Mouse (Mus musculus) hindbrain, embryonic 16.5 days (tissue): ENCODE measurements at regions not wholly inside any gene's neighbourhood (a gene's known extent, or its start where the extent isn't known, plus 50 kb on each side); places are given as distances from the start of the nearest gene placed in this dataset.

Experiments
- ATAC-seq: fragments of 200-750 bp; cut with Nextera tagmentation; 2 replicates; pipeline ENCODE4 v1.8.0; 2017; ENCODE audit warnings: moderate TSS enrichment, moderate library complexity
- H3K27ac ChIP-seq: fragments of 300-500 bp; sonication (generic); 2 replicates; pipeline ENCODE4 v1.5.1; 2014; ENCODE audit warnings: low read depth, mild to moderate bottlenecking, control low read depth, low read length, moderate library complexity
- H3K27me3 ChIP-seq: fragments of 300-500 bp; sonication (generic); replicated peaks from 2 replicates; pipeline ENCODE4 v1.6.1; 2014; ENCODE audit warnings: low read length; ENCODE audit not compliant: control insufficient read depth, insufficient read depth
- H3K36me3 ChIP-seq: fragments of 300-500 bp; sonication (generic); 2 replicates; pipeline ENCODE4 v1.6.1; 2014; ENCODE audit warnings: mild to moderate bottlenecking, low read length, moderate library complexity, mixed read lengths; ENCODE audit not compliant: control insufficient read depth, insufficient read depth
- H3K4me1 ChIP-seq: fragments of 300-500 bp; sonication (generic); 2 replicates; pipeline ENCODE4 v1.6.1; 2014; ENCODE audit warnings: low read depth, low read length; ENCODE audit not compliant: control insufficient read depth, insufficient read depth
- H3K4me2 ChIP-seq: fragments of 300-500 bp; sonication (generic); 2 replicates; pipeline ENCODE4 v1.6.1; 2014; ENCODE audit warnings: mild to moderate bottlenecking, low read length, control low read depth, moderate library complexity
- H3K4me3 ChIP-seq: fragments of 300-500 bp; sonication (generic); 2 replicates; pipeline ENCODE4 v1.5.1; 2014; ENCODE audit warnings: mild to moderate bottlenecking, low read length, control low read depth, moderate library complexity
- H3K9ac ChIP-seq: fragments of 300-500 bp; sonication (generic); 2 replicates; pipeline ENCODE4 v1.6.1; 2014; ENCODE audit warnings: low read depth, mild to moderate bottlenecking, control low read depth, low read length, moderate library complexity
- H3K9me3 ChIP-seq: fragments of 300-500 bp; sonication (generic); 2 replicates; pipeline ENCODE4 v1.6.1; 2014; ENCODE audit warnings: mild to moderate bottlenecking, low read length, moderate library complexity; ENCODE audit not compliant: control insufficient read depth
- WGBS: fragments of 180-500 bp; shearing (Covaris S2); extraction: QIAGEN DNeasy Blood & Tissue Kit; methylation state at CpG from one replicate; pipeline ENCODE4 v1.1.7; 2014; 5-methylcytosine and 5-hydroxymethylcytosine counted together

DNA sequence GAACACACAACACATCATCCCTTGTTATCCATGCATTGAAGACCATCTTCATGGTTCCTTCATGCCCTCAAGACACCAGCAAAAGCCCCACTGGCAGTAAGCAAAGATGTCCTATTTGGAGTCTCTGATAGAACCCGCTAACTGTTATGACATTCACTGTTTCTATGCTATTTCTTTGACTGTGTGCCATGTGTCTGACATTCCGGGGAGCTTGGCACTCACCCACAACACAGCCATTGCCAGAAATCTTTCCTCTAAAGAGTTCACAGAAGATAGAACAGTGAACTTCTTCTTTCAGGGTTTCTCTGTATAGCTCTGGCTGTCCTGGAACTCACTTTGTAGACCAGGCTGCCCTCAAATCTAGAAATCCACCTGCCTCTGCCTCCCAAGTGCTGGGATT is 261.2 kb downstream of the Setd4 start:
- H3K9me3 ChIP-seq = no peaks in the 10 kb centered on the region
- no peaks in the 10 kb centered on the region for H3K36me3 ChIP-seq
- no peak overlapping the region for H3K4me2 ChIP-seq
- H3K4me3 ChIP-seq = no peak overlapping the region
- no peak for ATAC-seq
- no peak overlapping the region for H3K27ac ChIP-seq
- H3K9ac ChIP-seq = no peak overlapping the region
- no peaks in the 10 kb centered on the region for H3K27me3 ChIP-seq
- no peaks in the 10 kb centered on the region for H3K4me1 ChIP-seq
- WGBS = 70% methylated on average over 2 of the region's 2 CpGs

DNA sequence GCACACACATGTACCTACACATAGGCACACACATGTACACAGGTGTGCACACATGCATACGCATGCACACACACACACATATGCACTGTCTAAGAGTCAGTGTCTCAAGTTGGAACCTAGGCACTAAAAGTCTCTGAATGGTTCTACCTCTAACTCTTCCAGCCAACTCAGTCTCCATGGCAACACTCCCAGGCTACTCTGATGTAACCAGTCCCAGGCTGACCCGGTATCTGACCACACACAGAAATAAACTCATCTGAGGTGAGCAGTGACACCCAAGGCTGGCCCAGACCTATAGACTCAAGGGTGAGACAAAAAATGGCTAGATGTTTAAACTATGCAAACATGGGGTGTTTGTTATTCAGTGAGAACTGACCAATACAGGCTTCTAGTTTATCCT is 262.1 kb downstream of the Setd4 start:
- no peak for ATAC-seq
- WGBS = 77% methylated on average over 2 of the region's 2 CpGs

DNA sequence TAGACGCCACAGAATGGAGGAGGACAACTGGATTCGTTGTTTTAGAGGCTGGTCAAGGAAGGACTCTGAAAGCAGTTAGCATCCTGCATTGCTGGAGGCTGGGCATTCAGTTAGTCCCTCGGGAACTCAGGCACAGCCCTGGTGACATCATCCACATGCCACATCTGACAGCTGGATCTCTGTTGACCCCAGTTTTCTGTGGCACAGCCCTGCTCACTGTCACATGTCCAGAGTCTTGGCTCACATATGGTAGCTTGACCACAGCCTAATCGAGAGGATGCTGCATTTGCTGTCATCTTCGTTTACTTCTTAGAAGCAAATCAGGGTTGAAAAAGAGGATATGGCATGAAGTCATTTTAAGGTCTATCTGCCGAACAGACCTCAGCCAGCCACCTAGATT is 265.1 kb downstream of the Setd4 start:
- no peaks in the 10 kb centered on the region; the same call in 1 of the 2 replicates for H3K9me3 ChIP-seq
- H3K4me2 ChIP-seq = no peak overlapping the region
- H3K27ac ChIP-seq = no peak overlapping the region
- no peaks in the 10 kb centered on the region for H3K27me3 ChIP-seq
- H3K4me3 ChIP-seq = no peak overlapping the region
- no peak for ATAC-seq
- H3K4me1 ChIP-seq = peaks cover 1% of the 10 kb centered on the region; the same call in 1 of the 2 replicates
- no peaks in the 10 kb centered on the region for H3K36me3 ChIP-seq
- no peak overlapping the region for H3K9ac ChIP-seq
- WGBS = 93% methylated on average over 6 of the region's 6 CpGs

More for the DNA sequence above, 262.1 kb downstream of the Setd4 start:
- Histone ChIP-seq H3K4me3 (no peak overlapping the region), H3K27me3 (no peaks in the 10 kb centered on the region), H3K9ac (no peak overlapping the region), H3K36me3 (no peaks in the 10 kb centered on the region), H3K27ac (no peak overlapping the region), H3K9me3 (no peaks in the 10 kb centered on the region), H3K4me2 (no peak overlapping the region), H3K4me1 (no peaks in the 10 kb centered on the region)

DNA sequence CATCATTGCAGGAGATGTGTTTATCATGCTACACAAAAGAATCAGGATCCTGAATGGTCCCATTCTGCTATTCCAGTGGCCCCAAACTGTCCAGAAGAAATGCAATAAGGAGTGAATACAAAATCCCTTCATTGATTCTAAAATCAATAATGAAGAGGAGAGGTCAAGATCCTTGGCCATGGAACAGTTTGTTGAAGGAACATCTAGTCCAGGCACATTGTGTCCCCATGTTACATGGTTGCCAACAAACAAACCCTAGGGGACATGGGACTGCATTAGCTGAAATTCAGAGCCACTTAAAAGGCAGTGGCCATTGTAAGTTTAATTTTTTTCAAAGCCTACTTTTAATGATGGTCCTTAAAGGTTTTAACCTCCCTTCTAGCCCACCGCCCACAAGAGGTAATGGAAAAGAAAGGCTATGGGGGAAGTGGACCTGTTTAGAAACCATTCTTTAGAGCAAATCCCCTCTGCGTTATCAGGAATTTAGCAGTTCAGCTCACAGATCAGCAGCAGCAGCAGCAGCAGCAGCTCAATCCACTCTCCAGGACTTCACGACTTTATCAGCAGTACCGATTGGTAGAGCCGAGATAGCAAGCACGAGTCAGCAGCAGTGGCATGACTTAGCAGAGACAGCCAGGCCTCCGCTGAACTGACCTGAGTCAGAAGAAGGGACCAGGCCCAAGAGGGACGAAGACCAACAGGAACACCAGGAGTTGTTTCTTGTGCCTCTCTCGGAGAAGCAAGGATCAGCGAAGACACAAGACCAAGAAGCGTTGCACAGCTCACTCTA is 268.3 kb downstream of the Setd4 start:
- H3K4me1 ChIP-seq = peaks cover 11% of the 10 kb centered on the region
- no peak overlapping the region for H3K4me3 ChIP-seq
- H3K4me2 ChIP-seq = no peak overlapping the region
- no peaks in the 10 kb centered on the region for H3K36me3 ChIP-seq
- no peak overlapping the region for H3K9ac ChIP-seq
- H3K27ac ChIP-seq = no peak overlapping the region
- ATAC-seq = no peak
- H3K27me3 ChIP-seq = no peaks in the 10 kb centered on the region; the same call in 1 of the 2 replicates
- no peaks in the 10 kb centered on the region; the same call in 1 of the 2 replicates for H3K9me3 ChIP-seq
- WGBS = 90% methylated on average over 10 of the region's 11 CpGs

DNA sequence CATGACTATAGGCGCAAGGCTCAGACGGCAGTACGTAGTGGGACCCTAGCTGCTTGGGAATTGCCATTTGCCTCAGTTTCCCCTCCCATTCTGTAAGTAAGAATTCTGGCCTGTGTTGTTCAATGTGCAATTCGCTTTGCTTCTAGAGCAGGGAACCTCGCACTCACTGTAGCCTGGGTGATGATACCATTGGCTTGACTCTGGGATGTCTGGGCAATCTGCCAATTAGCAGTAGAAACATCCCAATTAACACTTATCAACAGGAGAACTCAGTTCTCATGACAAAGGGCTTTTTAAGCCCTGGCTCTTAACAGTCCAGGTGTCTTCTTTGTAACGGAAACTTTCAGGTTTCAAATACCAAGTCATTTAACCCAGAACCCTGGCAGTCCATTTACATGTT is 270.2 kb downstream of the Setd4 start:
- Histone ChIP-seq H3K4me1 (peaks cover 11% of the 10 kb centered on the region), H3K4me3 (no peak overlapping the region), H3K9ac (no peak overlapping the region), H3K27me3 (peaks cover 2% of the 10 kb centered on the region; the same call in 1 of the 2 replicates), H3K4me2 (no peak overlapping the region), H3K9me3 (no peaks in the 10 kb centered on the region; the same call in 1 of the 2 replicates), H3K27ac (no peak overlapping the region), H3K36me3 (no peaks in the 10 kb centered on the region)
- ATAC-seq = peak; percentile 70; the same call in 1 of the 2 replicates
- WGBS = 64% methylated on average over 6 of the region's 6 CpGs

DNA sequence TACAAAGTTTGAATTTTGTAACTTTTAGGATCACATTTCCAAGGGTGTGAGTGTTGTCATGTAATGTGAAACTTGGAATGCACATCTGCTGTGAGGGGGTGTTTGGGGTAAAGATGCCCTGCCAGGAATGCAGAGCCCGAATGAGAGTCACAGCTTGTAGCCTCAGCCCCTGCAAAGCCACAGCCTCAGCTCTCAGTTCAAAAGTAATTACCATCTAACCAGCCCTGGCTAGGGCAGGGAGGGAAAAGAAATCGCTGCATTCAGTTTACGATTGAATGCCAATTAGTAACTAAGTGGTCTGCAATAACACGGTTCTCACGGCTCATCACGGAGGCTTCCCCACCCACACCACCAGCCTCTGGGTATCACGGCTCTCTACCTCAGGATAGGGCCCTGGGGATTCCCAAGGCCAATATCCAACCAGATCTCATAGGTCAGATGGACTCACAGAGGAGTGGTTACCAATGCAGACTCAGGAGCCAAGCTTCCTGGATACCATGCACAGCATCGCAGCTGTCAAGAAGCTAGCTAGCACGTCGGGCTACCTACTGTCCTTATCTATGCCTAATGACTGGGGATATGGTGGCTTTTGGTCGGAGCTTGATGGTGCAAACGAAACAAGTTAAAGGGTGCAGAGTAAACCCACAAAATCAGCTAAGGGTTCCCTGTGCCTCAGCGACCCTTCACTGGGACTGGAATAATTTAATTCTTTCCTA is 275.0 kb downstream of the Setd4 start:
- whole genome bisulfite sequencing = 28% methylated on average over 13 of the region's 13 CpGs

DNA sequence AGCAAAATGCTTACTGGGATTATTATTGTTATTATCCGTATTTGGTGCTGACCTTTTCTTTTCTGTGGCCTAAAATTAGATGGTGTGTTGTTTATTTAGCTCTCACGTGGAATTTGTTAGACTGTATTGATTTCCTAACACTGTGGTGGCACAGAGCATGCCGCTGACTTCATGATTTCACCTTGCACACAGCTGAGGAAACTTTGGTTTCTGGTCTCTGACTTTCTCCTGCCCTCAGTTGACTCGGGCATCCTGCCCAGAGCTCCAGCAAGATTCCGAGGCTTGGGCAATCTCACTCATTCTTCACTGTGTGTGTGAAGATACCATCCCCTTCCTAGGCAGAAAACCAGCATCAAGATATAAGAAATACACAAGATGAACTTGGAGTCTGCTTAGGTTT is 279.0 kb downstream of the Setd4 start:
- no peak overlapping the region for H3K9ac ChIP-seq
- WGBS = 87% methylated on average over 5 of the region's 5 CpGs
- no peak overlapping the region for H3K27ac ChIP-seq
- H3K4me2 ChIP-seq = no peak overlapping the region
- H3K4me3 ChIP-seq = no peak overlapping the region
- ATAC-seq = no peak
- H3K4me1 ChIP-seq = no peaks in the 10 kb centered on the region; the same call in 1 of the 2 replicates
- H3K9me3 ChIP-seq = no peaks in the 10 kb centered on the region
- H3K36me3 ChIP-seq = no peaks in the 10 kb centered on the region
- H3K27me3 ChIP-seq = no peaks in the 10 kb centered on the region

More for the DNA sequence above, 275.0 kb downstream of the Setd4 start:
- Histone ChIP-seq H3K27ac (no peak overlapping the region), H3K4me2 (no peak overlapping the region), H3K9me3 (no peaks in the 10 kb centered on the region), H3K4me3 (no peak overlapping the region), H3K9ac (no peak overlapping the region), H3K36me3 (no peaks in the 10 kb centered on the region), H3K4me1 (peaks cover 10% of the 10 kb centered on the region), H3K27me3 (peaks cover 2% of the 10 kb centered on the region; the same call in 1 of the 2 replicates)
- ATAC-seq = no peak

DNA sequence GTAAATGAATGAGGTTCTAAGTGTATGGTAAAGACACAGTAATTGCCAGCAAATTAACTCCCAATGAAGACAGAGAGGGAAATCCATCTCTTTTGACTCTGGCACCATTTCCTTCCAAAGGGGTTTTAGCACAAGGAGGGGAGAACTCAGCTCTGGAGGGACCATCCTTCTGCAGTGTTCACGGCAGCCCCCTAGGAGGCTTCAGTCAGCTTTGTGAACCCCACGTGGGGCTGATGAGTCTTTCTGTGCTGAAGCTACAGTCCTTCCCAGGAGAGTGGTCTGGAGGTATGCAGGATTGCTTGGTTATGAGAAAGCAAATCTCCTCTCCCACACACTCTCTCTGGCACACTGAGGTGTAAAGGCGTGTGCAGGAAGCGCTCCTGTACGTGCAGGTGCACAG is 280.7 kb downstream of the Setd4 start:
- Histone ChIP-seq H3K4me1 (no peaks in the 10 kb centered on the region), H3K27me3 (no peaks in the 10 kb centered on the region), H3K9ac (no peak overlapping the region), H3K27ac (no peak overlapping the region), H3K9me3 (no peaks in the 10 kb centered on the region), H3K4me2 (no peak overlapping the region), H3K36me3 (no peaks in the 10 kb centered on the region), H3K4me3 (no peak overlapping the region)
- WGBS = 58% methylated on average over 5 of the region's 5 CpGs
- ATAC-seq = no peak

DNA sequence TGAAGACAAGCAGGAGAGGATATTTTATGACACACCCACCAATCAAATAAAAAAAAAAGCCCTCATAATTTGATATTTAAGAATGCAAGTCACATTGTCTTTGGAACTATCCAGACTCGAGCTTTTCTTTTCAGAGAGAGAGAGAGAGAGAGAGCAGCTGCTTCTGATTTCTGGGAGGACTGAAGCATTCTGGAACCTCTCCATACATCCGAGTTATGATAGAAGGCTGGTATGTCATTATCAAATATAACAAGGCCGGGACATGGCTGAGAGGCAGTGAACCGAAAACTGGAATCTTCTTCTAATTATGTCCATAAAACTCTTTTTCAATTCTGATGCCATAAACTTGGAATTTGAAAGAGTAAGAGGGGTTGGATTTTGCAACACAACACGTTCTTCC is 284.3 kb downstream of the Setd4 start:
- H3K4me2 ChIP-seq = no peak overlapping the region
- no peak for ATAC-seq
- WGBS = 83% methylated on average over 5 of the region's 5 CpGs
- H3K27me3 ChIP-seq = no peaks in the 10 kb centered on the region
- H3K9me3 ChIP-seq = no peaks in the 10 kb centered on the region
- no peak overlapping the region for H3K4me3 ChIP-seq
- no peaks in the 10 kb centered on the region for H3K36me3 ChIP-seq
- H3K4me1 ChIP-seq = no peaks in the 10 kb centered on the region
- no peak overlapping the region for H3K27ac ChIP-seq
- no peak overlapping the region for H3K9ac ChIP-seq
